Mouse (Mus musculus) CH12.LX (cell line): ENCODE measurements around the gene Gm20388. TPM values are rescaled to one million over a fixed set of nuclear protein-coding genes. Genes with fewer than 3 reads are reported as not detected.

ENCODE experiments used
- DNase-seq: peaks from one replicate; pipeline ENCODE4 v3.0.0-alpha.2; 2013; ENCODE audit errors: extremely low read depth
- H3K27ac ChIP-seq: 2 replicates; pipeline ENCODE4 v1.5.1; 2012; ENCODE audit warnings: low read depth, mild to moderate bottlenecking, control low read depth, moderate library complexity; ENCODE audit not compliant: insufficient read depth
- H3K27me3 ChIP-seq: replicated peaks from 2 replicates; pipeline ENCODE3; 2012; ENCODE audit warnings: inconsistent platforms
- H3K36me3 ChIP-seq, 2 experiments: replicated peaks in 1 of 2; 2 replicates each; pipeline versions ENCODE3 to v1.6.1; 2012; ENCODE audit warnings: inconsistent platforms in 1 of 2, low read length in 1 of 2, mild to moderate bottlenecking in 1 of 2, mixed read lengths in 1 of 2, moderate library complexity in 1 of 2; ENCODE audit not compliant: control insufficient read depth in 1 of 2, insufficient read depth in 1 of 2
- H3K4me1 ChIP-seq, 2 experiments: 2 replicates each; pipeline ENCODE4 v1.6.1; 2012; ENCODE audit warnings: inconsistent platforms in 1 of 2, moderate library complexity in 1 of 2; ENCODE audit not compliant: insufficient read depth in 2 of 2, control insufficient read depth in 1 of 2
- H3K4me2 ChIP-seq: 2 replicates; pipeline ENCODE4 v1.6.1; 2012; ENCODE audit warnings: low read depth, mild to moderate bottlenecking, control low read depth; ENCODE audit not compliant: poor library complexity, insufficient read depth, severe bottlenecking
- H3K4me3 ChIP-seq, 3 experiments: fragments of 150-350 bp in 1 of 3; sonication (generic) in 1 of 3; replicated peaks in 1 of 3; 2 replicates each; pipeline versions ENCODE3 to v1.5.1; 2011 to 2012; ENCODE audit warnings: low read depth in 2 of 3, low read length in 2 of 3, mild to moderate bottlenecking in 2 of 3, moderate library complexity in 2 of 3, control low read depth in 1 of 3, improper control_type of control experiment in 1 of 3, inconsistent platforms in 1 of 3, mixed read lengths in 1 of 3; ENCODE audit not compliant: poor library complexity in 1 of 3
- H3K79me2 ChIP-seq: replicated peaks from 2 replicates; pipeline ENCODE4 v1.6.1; 2012; ENCODE audit warnings: mild to moderate bottlenecking, moderate library complexity; ENCODE audit not compliant: control insufficient read depth, poor library complexity, insufficient read depth, severe bottlenecking; ENCODE audit errors: extremely low read depth
- H3K9ac ChIP-seq: 2 replicates; pipeline ENCODE4 v1.6.1; 2012; ENCODE audit warnings: low read depth, mild to moderate bottlenecking, control low read depth, moderate library complexity; ENCODE audit not compliant: insufficient read depth
- H3K9me3 ChIP-seq: replicated peaks from 2 replicates; pipeline ENCODE3; 2012; ENCODE audit warnings: low read length, inconsistent platforms, mixed read lengths
- BHLHE40 ChIP-seq: IDR thresholded peaks from 2 replicates; pipeline ENCODE4 v1.6.1; 2011; ENCODE audit warnings: mild to moderate bottlenecking, low read depth, low read length, improper control_type of control experiment
- CHD1 ChIP-seq: IDR thresholded peaks from 2 replicates; pipeline ENCODE4 v1.6.1; 2012; ENCODE audit warnings: low read depth, low read length, improper control_type of control experiment, inconsistent platforms
- E2F4 ChIP-seq: IDR thresholded peaks from 2 replicates; pipeline ENCODE4 v1.6.1; 2011; ENCODE audit warnings: low read depth, low read length, improper control_type of control experiment; ENCODE audit not compliant: insufficient replicate concordance
- EP300 ChIP-seq: IDR thresholded peaks from 2 replicates; pipeline ENCODE4 v1.6.1; 2011; ENCODE audit warnings: low read length, improper control_type of control experiment
- ETS1 ChIP-seq: conservative IDR thresholded peaks from 2 replicates; pipeline ENCODE4 v1.6.1; 2012; ENCODE audit warnings: low read depth, mild to moderate bottlenecking, inconsistent platforms, low read length, improper control_type of control experiment, moderate library complexity
- GABPA ChIP-seq: IDR thresholded peaks from 2 replicates; pipeline ENCODE4 v1.6.1; 2012; ENCODE audit warnings: low read depth, low read length, improper control_type of control experiment, inconsistent platforms; ENCODE audit not compliant: insufficient replicate concordance
- HCFC1 ChIP-seq: IDR thresholded peaks from 2 replicates; pipeline ENCODE4 v1.6.1; 2012; ENCODE audit warnings: low read depth, mild to moderate bottlenecking, inconsistent platforms, low read length, improper control_type of control experiment
- IRF4 ChIP-seq: IDR thresholded peaks from 2 replicates; pipeline ENCODE4 v1.6.1; 2014; ENCODE audit warnings: low read depth, mild to moderate bottlenecking, inconsistent platforms, low read length, improper control_type of control experiment
- JUN ChIP-seq: IDR thresholded peaks from 2 replicates; pipeline ENCODE4 v1.6.1; 2011; ENCODE audit warnings: low read depth, mild to moderate bottlenecking, low read length, improper control_type of control experiment, moderate library complexity; ENCODE audit not compliant: insufficient read depth
- JUND ChIP-seq: conservative IDR thresholded peaks from 2 replicates; pipeline ENCODE4 v1.6.1; 2011; ENCODE audit warnings: low read depth, low read length, improper control_type of control experiment
- KAT2A ChIP-seq: IDR thresholded peaks from 2 replicates; pipeline ENCODE4 v1.6.1; 2012; ENCODE audit warnings: low read length, improper control_type of control experiment, inconsistent platforms; ENCODE audit not compliant: insufficient replicate concordance
- MAZ ChIP-seq: IDR thresholded peaks from 2 replicates; pipeline ENCODE4 v1.6.1; 2012; ENCODE audit warnings: low read depth, mild to moderate bottlenecking, inconsistent platforms, low read length, improper control_type of control experiment, moderate library complexity
- MEF2A ChIP-seq: IDR thresholded peaks from 2 replicates; pipeline ENCODE4 v1.6.1; 2014; ENCODE audit warnings: low read depth, mild to moderate bottlenecking, inconsistent platforms, low read length, improper control_type of control experiment, borderline replicate concordance
- NELFE ChIP-seq: IDR thresholded peaks from 2 replicates; pipeline ENCODE4 v1.6.1; 2011; ENCODE audit warnings: low read depth, low read length, improper control_type of control experiment
- PAX5 ChIP-seq: IDR thresholded peaks from 2 replicates; pipeline ENCODE4 v1.6.1; 2012; ENCODE audit warnings: low read length, inconsistent platforms, mixed read lengths
- POLR2A ChIP-seq: IDR thresholded peaks from 2 replicates; pipeline ENCODE4 v1.6.1; 2011; ENCODE audit warnings: low read depth, mild to moderate bottlenecking, improper control_type of control experiment, low read length
- POLR2AphosphoS2 ChIP-seq: IDR thresholded peaks from 2 replicates; pipeline ENCODE4 v1.6.1; 2011; ENCODE audit warnings: low read depth, low read length, improper control_type of control experiment
- RCOR1 ChIP-seq: conservative IDR thresholded peaks from 2 replicates; pipeline ENCODE4 v1.6.1; 2012; ENCODE audit warnings: low read depth, mild to moderate bottlenecking, inconsistent platforms, low read length, improper control_type of control experiment
- SMC3 ChIP-seq: IDR thresholded peaks from 2 replicates; pipeline ENCODE4 v1.6.1; 2011; ENCODE audit warnings: low read depth, low read length, improper control_type of control experiment
- UBTF ChIP-seq: IDR thresholded peaks from 2 replicates; pipeline ENCODE4 v1.6.1; 2012; ENCODE audit warnings: low read depth, mild to moderate bottlenecking, inconsistent platforms, low read length, improper control_type of control experiment, moderate library complexity
- USF1 ChIP-seq: IDR thresholded peaks from 2 replicates; pipeline ENCODE4 v1.6.1; 2014; ENCODE audit warnings: low read depth, mild to moderate bottlenecking, inconsistent platforms, low read length, improper control_type of control experiment
- ZC3H11A ChIP-seq: IDR thresholded peaks from 2 replicates; pipeline ENCODE4 v1.6.1; 2012; ENCODE audit warnings: low read depth, mild to moderate bottlenecking, inconsistent platforms, low read length, improper control_type of control experiment
- ZMIZ1 ChIP-seq: IDR thresholded peaks from 2 replicates; pipeline ENCODE4 v1.6.1; 2012; ENCODE audit warnings: low read depth, mild to moderate bottlenecking, inconsistent platforms, low read length, improper control_type of control experiment
- ZNF384 ChIP-seq: IDR thresholded peaks from 2 replicates; pipeline ENCODE4 v1.6.1; 2012; ENCODE audit warnings: low read depth, low read length, improper control_type of control experiment, inconsistent platforms
- dilution Hi-C: fragments of 300-500 bp; cut with MboI; formaldehyde crosslinking; loops from 2 replicates; pipeline ENCODE4 v1.14.3; 2020; ENCODE audit warnings: low sequenced_read_pairs; ENCODE audit not compliant: extremely low pct_unique_long_range_greater_than_20kb, extremely low pct_ligation_motif_present
- in situ Hi-C: fragments of 300-500 bp; cut with MboI; formaldehyde crosslinking; loops from 3 replicates; pipeline ENCODE4 v1.14.3; 2019; ENCODE audit warnings: low sequenced_read_pairs, low pct_ligation_motif_present, low pct_unique_long_range_greater_than_20kb, mixed read lengths
- polyA plus RNA-seq: library from polyadenylated mRNA; unstranded; fragments of >175 nt; gene quantifications from 2 replicates; pipeline ENCODE4 v1.2.1, GENCODE M21; 2012; ENCODE audit warnings: low read depth; ENCODE audit not compliant: insufficient read length
- total RNA-seq, 2 experiments: library from RNA; depleted of rRNA; stranded (reverse); fragments of 300-350 nt in 1 of 2; fragments of >200 nt in 1 of 2; gene quantifications; 2 replicates each; pipeline ENCODE4 v1.2.3; 2012 to 2014

Gene Gm20388
- total and polyA plus RNA-seq, 3 experiments = 14.8 to 26.3 (median 22.2) TPM

- H3K36me3 ChIP-seq = no peaks in the 10 kb centered on the region
- no peaks in the 10 kb centered on the region for H3K9me3 ChIP-seq
- in situ Hi-C loops = no loop called here
- TF ChIP-seq ZC3H11A (no peak), E2F4 (no peak), IRF4 (no peak), USF1 (no peak), POLR2A (no peak), ZNF384 (no peak), PAX5 (no peak), SMC3 (no peak), CHD1 (no peak), JUND (no peak), UBTF (no peak), POLR2AphosphoS2 (no peak), NELFE (no peak), RCOR1 (no peak), EP300 (no peak), ZMIZ1 (no peak)
- TF ChIP-seq, all 38 proteins: peak for 0
- Histone ChIP-seq H3K27ac (no peak overlapping the region), H3K9ac (no peak overlapping the region), H3K27me3 (peaks cover 89% of the 10 kb centered on the region), H3K79me2 (no peaks in the 10 kb centered on the region), H3K4me2 (no peak overlapping the region), H3K4me1 (peaks cover 0 to 5% of the 10 kb centered on the region in 2 experiments; a peak in 2 of 4 replicates), H3K4me3 (no peak overlapping the region)
- DNase-seq = no peak
- dilution Hi-C loops = no loop called here
Measured at GRCm38 (mm10) chr8:120997926-120998325, 1087.3 kb downstream of the Gm20388 start.

GRCm38 (mm10) chr8:120998966-120999365, 1088.3 kb downstream of the Gm20388 start:
- H3K9me3 ChIP-seq = no peaks in the 10 kb centered on the region
- no peaks in the 10 kb centered on the region for H3K79me2 ChIP-seq
- in situ Hi-C loops = no loop called here
- DNase-seq = no peak
- H3K4me2 ChIP-seq = no peak overlapping the region
- no peak overlapping the region for H3K4me3 ChIP-seq
- TF ChIP-seq GABPA (no peak), USF1 (no peak), MAZ (no peak), BHLHE40 (no peak), KAT2A (no peak), MEF2A (no peak), IRF4 (no peak), ZNF384 (no peak), HCFC1 (no peak), JUN (no peak), UBTF (no peak), PAX5 (no peak), CHD1 (no peak), ETS1 (no peak)
- dilution Hi-C loops = no loop called here
- H3K36me3 ChIP-seq = no peaks in the 10 kb centered on the region
- H3K9ac ChIP-seq = no peak overlapping the region
- peaks cover 89% of the 10 kb centered on the region for H3K27me3 ChIP-seq
- H3K4me1 ChIP-seq = peaks cover 0 to 5% of the 10 kb centered on the region in 2 experiments; a peak in 2 of 4 replicates
- H3K27ac ChIP-seq = no peak overlapping the region
